Mouse (Mus musculus) MEL (cell line): ENCODE results near the gene Antxr1. TPM values are rescaled to one million over a fixed set of nuclear protein-coding genes. Genes with fewer than 3 reads are reported as not detected.

Experiments used
- DNase-seq: peaks from one replicate; pipeline ENCODE4 v3.0.0; 2011; ENCODE audit warnings: low read depth, low spot score
- H3K27ac ChIP-seq: 2 replicates; pipeline ENCODE4 v1.5.1; 2012; ENCODE audit warnings: low read depth, mild to moderate bottlenecking, control low read depth, low read length, moderate library complexity; ENCODE audit not compliant: control insufficient read depth
- H3K27me3 ChIP-seq, 2 experiments: fragments of 150-350 bp in 1 of 2; sonication (generic) in 1 of 2; 2 replicates each; pipeline ENCODE4 v1.6.1; 2012; ENCODE audit warnings: low read length in 2 of 2, mild to moderate bottlenecking in 2 of 2, improper control_type of control experiment in 1 of 2, moderate library complexity in 1 of 2; ENCODE audit not compliant: insufficient read depth in 2 of 2, control insufficient read depth in 1 of 2
- H3K36me3 ChIP-seq, 2 experiments: 2 replicates each; pipeline ENCODE4 v1.6.1; 2012 to 2014; ENCODE audit warnings: low read length in 2 of 2, improper control_type of control experiment in 1 of 2, inconsistent platforms in 1 of 2, mild to moderate bottlenecking in 1 of 2; ENCODE audit not compliant: insufficient read depth in 2 of 2, control insufficient read depth in 1 of 2
- H3K4me1 ChIP-seq, 2 experiments: fragments of 150-350 bp in 1 of 2; sonication (generic) in 1 of 2; 2 replicates each; pipeline ENCODE4 v1.6.1; 2012; ENCODE audit warnings: low read length in 2 of 2, improper control_type of control experiment in 1 of 2, mild to moderate bottlenecking in 1 of 2; ENCODE audit not compliant: insufficient read depth in 2 of 2, control insufficient read depth in 1 of 2
- H3K4me3 ChIP-seq, 2 experiments: fragments of 150-350 bp in 1 of 2; sonication (generic) in 1 of 2; 2 replicates each; pipeline ENCODE4 v1.5.1; 2012; ENCODE audit warnings: low read depth in 2 of 2, low read length in 2 of 2, mild to moderate bottlenecking in 2 of 2, moderate library complexity in 2 of 2, control low read depth in 1 of 2, improper control_type of control experiment in 1 of 2; ENCODE audit not compliant: control insufficient read depth in 1 of 2, insufficient read depth in 1 of 2
- H3K79me2 ChIP-seq: 2 replicates; pipeline ENCODE4 v1.6.1; 2012; ENCODE audit warnings: mild to moderate bottlenecking, low read length, moderate library complexity; ENCODE audit not compliant: control insufficient read depth, poor library complexity, insufficient read depth
- H3K9ac ChIP-seq: 2 replicates; pipeline ENCODE4 v1.6.1; 2012; ENCODE audit warnings: low read depth, mild to moderate bottlenecking, control low read depth, low read length, moderate library complexity; ENCODE audit not compliant: control insufficient read depth, poor library complexity, severe bottlenecking
- H3K9me3 ChIP-seq: fragments of 150-350 bp; sonication (generic); replicated peaks from 2 replicates; pipeline ENCODE4 v1.6.1; 2012; ENCODE audit warnings: mild to moderate bottlenecking, low read length, improper control_type of control experiment, moderate library complexity; ENCODE audit not compliant: insufficient read depth
- BHLHE40 ChIP-seq: IDR thresholded peaks from 2 replicates; pipeline ENCODE4 v1.6.1; 2012; ENCODE audit warnings: low read depth, mild to moderate bottlenecking, inconsistent platforms, low read length, improper control_type of control experiment, borderline replicate concordance
- CHD2 ChIP-seq: IDR thresholded peaks from 2 replicates; pipeline ENCODE4 v1.6.1; 2011; ENCODE audit warnings: low read length, improper control_type of control experiment
- ELF1 ChIP-seq: IDR thresholded peaks from 2 replicates; pipeline ENCODE4 v1.6.1; 2014; ENCODE audit warnings: low read depth, mild to moderate bottlenecking, inconsistent platforms, low read length, improper control_type of control experiment, moderate library complexity
- EP300 ChIP-seq, 2 experiments: IDR thresholded peaks; 2 replicates each; pipeline ENCODE4 v1.6.1; 2011; ENCODE audit warnings: improper control_type of control experiment in 2 of 2, low read length in 2 of 2, low read depth in 1 of 2, mild to moderate bottlenecking in 1 of 2
- GABPA ChIP-seq: IDR thresholded peaks from 2 replicates; pipeline ENCODE4 v1.6.1; 2012; ENCODE audit warnings: low read depth, mild to moderate bottlenecking, inconsistent platforms, low read length, improper control_type of control experiment, moderate library complexity
- GATA1 ChIP-seq: IDR thresholded peaks from 2 replicates; pipeline ENCODE4 v1.6.1; 2011; ENCODE audit warnings: low read depth, low read length, improper control_type of control experiment
- HCFC1 ChIP-seq: IDR thresholded peaks from 2 replicates; pipeline ENCODE4 v1.6.1; 2012; ENCODE audit warnings: low read depth, mild to moderate bottlenecking, inconsistent platforms, low read length, improper control_type of control experiment, moderate library complexity
- JUND ChIP-seq: IDR thresholded peaks from 2 replicates; pipeline ENCODE4 v1.6.1; 2011; ENCODE audit warnings: low read depth, mild to moderate bottlenecking, improper control_type of control experiment, low read length
- KAT2A ChIP-seq: conservative IDR thresholded peaks from 2 replicates; pipeline ENCODE4 v1.6.1; 2012; ENCODE audit warnings: low read depth, low read length, improper control_type of control experiment, inconsistent platforms
- MYC ChIP-seq: IDR thresholded peaks from 2 replicates; pipeline ENCODE4 v1.6.1; 2011; ENCODE audit warnings: low read depth, mild to moderate bottlenecking, low read length, improper control_type of control experiment, moderate library complexity
- RCOR1 ChIP-seq: IDR thresholded peaks from 2 replicates; pipeline ENCODE4 v1.6.1; 2012; ENCODE audit warnings: low read depth, mild to moderate bottlenecking, inconsistent platforms, low read length, improper control_type of control experiment
- SIN3A ChIP-seq: IDR thresholded peaks from 2 replicates; pipeline ENCODE4 v1.6.1; 2012; ENCODE audit warnings: low read length, improper control_type of control experiment, inconsistent platforms
- TAL1 ChIP-seq: IDR thresholded peaks from 2 replicates; pipeline ENCODE4 v1.6.1; 2012; ENCODE audit warnings: mild to moderate bottlenecking, inconsistent platforms, low read length, moderate library complexity, mixed read lengths
- TBP ChIP-seq: IDR thresholded peaks from 2 replicates; pipeline ENCODE4 v1.8.0; 2011; ENCODE audit warnings: low read depth, low read length, improper control_type of control experiment
- TCF12 ChIP-seq: IDR thresholded peaks from 2 replicates; pipeline ENCODE4 v1.6.1; 2014; ENCODE audit warnings: low read depth, mild to moderate bottlenecking, inconsistent platforms, low read length, improper control_type of control experiment, moderate library complexity
- USF1 ChIP-seq: IDR thresholded peaks from 2 replicates; pipeline ENCODE4 v1.6.1; 2014; ENCODE audit warnings: low read depth, mild to moderate bottlenecking, inconsistent platforms, low read length, improper control_type of control experiment, moderate library complexity
- ZC3H11A ChIP-seq: IDR thresholded peaks from 2 replicates; pipeline ENCODE4 v1.6.1; 2012; ENCODE audit warnings: low read depth, mild to moderate bottlenecking, inconsistent platforms, low read length, improper control_type of control experiment
- ZKSCAN1 ChIP-seq: IDR thresholded peaks from 2 replicates; pipeline ENCODE4 v1.6.1; 2012; ENCODE audit warnings: low read depth, mild to moderate bottlenecking, inconsistent platforms, low read length, improper control_type of control experiment, moderate library complexity
- ZNF384 ChIP-seq: IDR thresholded peaks from 2 replicates; pipeline ENCODE4 v1.6.1; 2012; ENCODE audit warnings: low read depth, mild to moderate bottlenecking, inconsistent platforms, low read length, improper control_type of control experiment
- polyA plus RNA-seq, 2 experiments: library from polyadenylated mRNA; stranded (reverse) in 1 of 2; unstranded in 1 of 2; fragments of >175 nt in 1 of 2; fragments of >200 nt in 1 of 2; gene quantifications; 2 replicates each; pipeline versions ENCODE4 v1.2.1 to v1.2.4; 2012; ENCODE audit warnings: low replicate concordance in 2 of 2, low read depth in 1 of 2; ENCODE audit not compliant: insufficient read length in 2 of 2, insufficient read depth in 1 of 2, missing spikeins in 1 of 2
- total RNA-seq: library from RNA; depleted of rRNA; stranded (reverse); fragments of 300-350 nt; gene quantifications from 2 replicates; pipeline ENCODE4 v1.2.3, GENCODE M21; 2012

Antxr1 gene
- total and polyA plus RNA-seq, 3 experiments = 0.10 TPM; not detected in 2

- no peak for DNase-seq
- Histone ChIP-seq H3K4me3 (no peak overlapping the region), H3K9ac (no peak overlapping the region), H3K27me3 (peaks cover 4 to 7% of the 10 kb centered on the region in 2 experiments), H3K4me1 (no peaks in the 10 kb centered on the region), H3K36me3 (no peaks in the 10 kb centered on the region), H3K9me3 (no peaks in the 10 kb centered on the region), H3K27ac (no peak overlapping the region), H3K79me2 (no peaks in the 10 kb centered on the region)
- TF ChIP-seq ZC3H11A = no peak
Measured at GRCm38 (mm10) chr6:87258976-87259375, 76.6 kb downstream of the Antxr1 start.

GRCm38 (mm10) chr6:87257981-87258775 lies 77.4 kb downstream of the Antxr1 start:
- H3K27ac ChIP-seq = no peak overlapping the region
- H3K4me3 ChIP-seq = no peak overlapping the region
- H3K4me1 ChIP-seq = no peaks in the 10 kb centered on the region
- no peaks in the 10 kb centered on the region for H3K9me3 ChIP-seq
- H3K36me3 ChIP-seq = no peaks in the 10 kb centered on the region
- no peak for TF ChIP-seq CHD2
- TF ChIP-seq JUND = no peak
- TF ChIP-seq TBP = no peak
- no peak for TF ChIP-seq KAT2A
- TF ChIP-seq ZNF384 = no peak
- TF ChIP-seq EP300 (IDR thresholded peaks at IDR 0.05; ENCODE audit: low read depth in 1 of 2, low read length in 2 of 2) = no peak
- TF ChIP-seq TAL1 = no peak
- no peak for TF ChIP-seq GATA1
- no peak for TF ChIP-seq GABPA
- DNase-seq = no peak
- peaks cover 3 to 8% of the 10 kb centered on the region in 2 experiments for H3K27me3 ChIP-seq
- H3K79me2 ChIP-seq = no peaks in the 10 kb centered on the region
- H3K9ac ChIP-seq = no peak overlapping the region

GRCm38 (mm10) chr6:87257471-87257870 lies 78.2 kb downstream of the Antxr1 start:
- H3K4me3 ChIP-seq = no peak overlapping the region
- H3K36me3 ChIP-seq = no peaks in the 10 kb centered on the region
- no peak for TF ChIP-seq RCOR1
- no peak for TF ChIP-seq CHD2
- no peak for TF ChIP-seq MYC
- no peak for TF ChIP-seq SIN3A
- no peak for TF ChIP-seq TCF12
- TF ChIP-seq BHLHE40 = no peak
- no peak for TF ChIP-seq ZKSCAN1
- no peak for TF ChIP-seq ELF1
- TF ChIP-seq HCFC1 = no peak
- no peak for TF ChIP-seq USF1
- H3K9ac ChIP-seq = no peak overlapping the region
- H3K27me3 ChIP-seq = peaks cover 3 to 8% of the 10 kb centered on the region in 2 experiments
- no peaks in the 10 kb centered on the region for H3K4me1 ChIP-seq
- H3K9me3 ChIP-seq = no peaks in the 10 kb centered on the region
- H3K79me2 ChIP-seq = no peaks in the 10 kb centered on the region
- DNase-seq = no peak
- H3K27ac ChIP-seq = no peak overlapping the region
